Mouse (Mus musculus) neutrophil, adult 65 days (primary cell): Measurements from ENCODE around the gene Hist1h2bm. TPM values are rescaled to one million over a fixed set of nuclear protein-coding genes. Genes with fewer than 3 reads are reported as not detected.

Experiments
- total RNA-seq: library from RNA; stranded (reverse); gene quantifications from 2 replicates; pipeline ENCODE4 v1.2.4, GENCODE M21; 2023

The Hist1h2bm gene
- total RNA-seq = 134 and 170 TPM in 2 replicates

GRCm38 (mm10) chr13:21721757-21722372, at the start of gene Hist1h2bm:
TSS of gene Hist1h2bm (plus strand) at chr13:21722044.

GRCm38 (mm10) chr13:21677305-21677704, 44.5 kb upstream of the Hist1h2bm start, which contains the start of gene Olfr1360:
TSS of gene Olfr1360 (minus strand) at chr13:21677405.

GRCm38 (mm10) chr13:21697811-21698210, 24.0 kb upstream of the Hist1h2bm start, which contains the start of gene Olfr1359:
TSS of gene Olfr1359 (plus strand) at chr13:21698111.

GRCm38 (mm10) chr13:21715864-21716539, 5.8 kb upstream of the Hist1h2bm start, which contains the start of the genes Hist1h2bl and Hist1h2ai:
TSS of gene Hist1h2bl (minus strand) at chr13:21716143.
TSS of gene Hist1h2ai (plus strand) at chr13:21716422.

GRCm38 (mm10) chr13:21717397-21718357, 4.2 kb upstream of the Hist1h2bm start, which contains the start of gene Hist1h3h:
TSS of gene Hist1h3h (plus strand) at chr13:21717659.

GRCm38 (mm10) chr13:21734906-21735767, 13.3 kb downstream of the Hist1h2bm start, which contains the start of gene Hist1h4j:
TSS of gene Hist1h4j (plus strand) at chr13:21735064.

GRCm38 (mm10) chr13:21750159-21751017, 28.5 kb downstream of the Hist1h2bm start, which contains the start of gene Hist1h4k:
TSS of gene Hist1h4k (minus strand) at chr13:21750505.

GRCm38 (mm10) chr13:21753524-21754285, 31.9 kb downstream of the Hist1h2bm start, which contains the start of the genes Hist1h2ak and Hist1h2bn:
TSS of gene Hist1h2ak (minus strand) at chr13:21753827.
TSS of gene Hist1h2bn (plus strand) at chr13:21754123.

Other genes with a start within 250 kb of the Hist1h2bm start
- not detected in 2 replicates for gene Zkscan4, start 243.1 kb upstream of the Hist1h2bm start, total RNA-seq
- not detected in 2 replicates for gene Gm10065, start 242.6 kb upstream of the Hist1h2bm start, total RNA-seq
- 4.7 and 5.3 TPM in 2 replicates for gene AK157302, start 226.8 kb upstream of the Hist1h2bm start, total RNA-seq
- gene Gm11273, start 220.6 kb upstream of the Hist1h2bm start, total RNA-seq = 9.1 and 10.0 TPM in 2 replicates
- gene Zkscan8, start 190.9 kb upstream of the Hist1h2bm start, total RNA-seq = 2.6 and 3.3 TPM in 2 replicates
- gene Olfr1366, start 179.2 kb upstream of the Hist1h2bm start, total RNA-seq = not detected in 2 replicates
- gene Olfr1535, start 162.2 kb upstream of the Hist1h2bm start, total RNA-seq = not detected in 2 replicates
- not detected in 2 replicates for gene Olfr1364, start 140.3 kb upstream of the Hist1h2bm start, total RNA-seq
- not detected in 2 replicates for gene Olfr1362, start 108.0 kb upstream of the Hist1h2bm start, total RNA-seq
- not detected in 2 replicates for gene Olfr11, start 79.5 kb upstream of the Hist1h2bm start, total RNA-seq
- gene Olfr1361, start 58.7 kb upstream of the Hist1h2bm start, total RNA-seq = not detected in 2 replicates
- gene Olfr1360, start 44.6 kb upstream of the Hist1h2bm start, total RNA-seq = not detected in 2 replicates
- not detected in 2 replicates for gene Olfr1359, start 23.9 kb upstream of the Hist1h2bm start, total RNA-seq
- 555 and 664 TPM in 2 replicates for gene Hist1h2bl, start 5.9 kb upstream of the Hist1h2bm start, total RNA-seq
- gene Hist1h2ai, start 5.6 kb upstream of the Hist1h2bm start, total RNA-seq = 246 and 285 TPM in 2 replicates
- gene Hist1h3h, start 4.4 kb upstream of the Hist1h2bm start, total RNA-seq = 883 and 948 TPM in 2 replicates
- gene Hist1h4j, start 13.0 kb downstream of the Hist1h2bm start, total RNA-seq = 66.9 and 93.4 TPM in 2 replicates
- 1,648 and 2,005 TPM in 2 replicates for gene Hist1h4k, start 28.5 kb downstream of the Hist1h2bm start, total RNA-seq
- gene Hist1h2ak, start 31.8 kb downstream of the Hist1h2bm start, total RNA-seq = 280 and 284 TPM in 2 replicates
- gene Hist1h2bn, start 32.1 kb downstream of the Hist1h2bm start, total RNA-seq = 414 and 492 TPM in 2 replicates
- gene Hist1h1b, start 58.6 kb downstream of the Hist1h2bm start, total RNA-seq = 343 and 349 TPM in 2 replicates
- 850 and 1,006 TPM in 2 replicates for gene Hist1h3i, start 61.3 kb downstream of the Hist1h2bm start, total RNA-seq
- 108 and 113 TPM in 2 replicates for gene Hist1h2an, start 65.2 kb downstream of the Hist1h2bm start, total RNA-seq
- gene Hist1h2bp, start 65.4 kb downstream of the Hist1h2bm start, total RNA-seq = 316 and 334 TPM in 2 replicates
- 732 and 971 TPM in 2 replicates for gene Hist1h2bq, start 88.2 kb downstream of the Hist1h2bm start, total RNA-seq
- gene Hist1h2ao, start 88.4 kb downstream of the Hist1h2bm start, total RNA-seq = 940 and 1,538 TPM in 2 replicates
- gene Hist1h4m, start 89.7 kb downstream of the Hist1h2bm start, total RNA-seq = 869 and 934 TPM in 2 replicates
- 196 and 307 TPM in 2 replicates for gene Hist1h4n, start 110.2 kb downstream of the Hist1h2bm start, total RNA-seq
- gene Hist1h2ap, start 111.5 kb downstream of the Hist1h2bm start, total RNA-seq = 286 and 375 TPM in 2 replicates
- 735 and 957 TPM in 2 replicates for gene Hist1h2br, start 111.7 kb downstream of the Hist1h2bm start, total RNA-seq
- gene Zfp184, start 223.1 kb downstream of the Hist1h2bm start, total RNA-seq = 0.36 and 0.54 TPM in 2 replicates